Mouse (Mus musculus) heart, embryonic 14.5 days (tissue): ENCODE data around the gene Gid8. TPM values are rescaled to one million over a fixed set of nuclear protein-coding genes. Genes with fewer than 3 reads are reported as not detected.

Experiments used
- ATAC-seq: fragments of 200-750 bp; cut with Nextera tagmentation; 2 replicates; pipeline ENCODE4 v1.8.0; 2017; ENCODE audit warnings: low read depth, moderate TSS enrichment; ENCODE audit not compliant: insufficient number of reproducible peaks, insufficient read depth, low FRiP score
- H3K27ac ChIP-seq, 2 experiments: fragments of 200-500 bp in 1 of 2; fragments of 300-500 bp in 1 of 2; sonication (generic) in 1 of 2; replicated peaks in 1 of 2; 2 replicates each; pipeline ENCODE4 v1.5.1; 2012 to 2014; ENCODE audit warnings: low read depth in 2 of 2, low read length in 2 of 2, control low read depth in 1 of 2, mild to moderate bottlenecking in 1 of 2, mixed read lengths in 1 of 2; ENCODE audit not compliant: control insufficient read depth in 1 of 2, insufficient read depth in 1 of 2
- H3K27me3 ChIP-seq: fragments of 300-500 bp; sonication (generic); 2 replicates; pipeline ENCODE4 v1.6.1; 2014; ENCODE audit warnings: mild to moderate bottlenecking, low read length, control low read depth; ENCODE audit not compliant: control insufficient read depth, insufficient read depth
- H3K36me3 ChIP-seq: fragments of 300-500 bp; sonication (generic); 2 replicates; pipeline ENCODE4 v1.6.1; 2014; ENCODE audit warnings: mild to moderate bottlenecking, control low read depth, low read length, mixed read lengths; ENCODE audit not compliant: control insufficient read depth, insufficient read depth
- H3K4me1 ChIP-seq, 2 experiments: fragments of 200-500 bp in 1 of 2; fragments of 300-500 bp in 1 of 2; sonication (generic) in 1 of 2; 2 replicates each; pipeline ENCODE4 v1.6.1; 2012 to 2014; ENCODE audit warnings: low read length in 2 of 2, control low read depth in 1 of 2, mixed read lengths in 1 of 2; ENCODE audit not compliant: control insufficient read depth in 2 of 2, insufficient read depth in 2 of 2
- H3K4me2 ChIP-seq: fragments of 300-500 bp; sonication (generic); 2 replicates; pipeline ENCODE4 v1.6.1; 2014; ENCODE audit warnings: mild to moderate bottlenecking, low read length
- H3K4me3 ChIP-seq, 2 experiments: fragments of 200-500 bp in 1 of 2; fragments of 300-500 bp in 1 of 2; sonication (generic) in 1 of 2; 2 replicates each; pipeline ENCODE4 v1.5.1; 2012 to 2014; ENCODE audit warnings: low read length in 2 of 2, mild to moderate bottlenecking in 2 of 2, control low read depth in 1 of 2, low read depth in 1 of 2, moderate library complexity in 1 of 2; ENCODE audit not compliant: control insufficient read depth in 1 of 2, insufficient read depth in 1 of 2
- H3K9ac ChIP-seq: fragments of 300-500 bp; sonication (generic); 2 replicates; pipeline ENCODE4 v1.6.1; 2014; ENCODE audit warnings: mild to moderate bottlenecking, low read length
- H3K9me3 ChIP-seq: fragments of 300-500 bp; sonication (generic); 2 replicates; pipeline ENCODE4 v1.6.1; 2016; ENCODE audit warnings: low read length, control low read depth; ENCODE audit not compliant: control insufficient read depth
- whole genome bisulfite sequencing: fragments of 180-500 bp; shearing (Covaris S2); extraction: QIAGEN DNeasy Blood & Tissue Kit; methylation state at CpG from one replicate; pipeline ENCODE4 v1.1.7; 2014; 5-methylcytosine and 5-hydroxymethylcytosine counted together
- polyA plus RNA-seq: library from polyadenylated mRNA; unstranded; fragments of >200 nt; fragmentation: Nextera tagmentation; extraction: Ambion mirVana; gene quantifications from 2 replicates; pipeline ENCODE4 v1.2.1, GENCODE M21; 2014

Gene Gid8
- polyA plus RNA-seq, 1 experiment from 2014 or later, result 50.5 TPM

- Histone ChIP-seq H3K9ac (no peak overlapping the region), H3K36me3 (peaks cover 5% of the 10 kb centered on the region; the same call in 1 of the 2 replicates), H3K27ac (peak overlapping the region in 1 of 2 experiments; percentile 96; a peak in 1 of 4 replicates), H3K9me3 (no peaks in the 10 kb centered on the region), H3K27me3 (no peaks in the 10 kb centered on the region), H3K4me3 (no peak overlapping the region), H3K4me2 (peak overlapping the region; percentile 84; the same call in 1 of the 2 replicates), H3K4me1 (peaks cover 8 to 44% of the 10 kb centered on the region in 2 experiments)
- ATAC-seq, result no peak
- 68% methylated on average over 5 of the region's 5 CpGs for WGBS
Measured at GRCm38 (mm10) chr2:180703175-180703574, 6.7 kb upstream of the Gid8 start.

GRCm38 (mm10) chr2:180703645-180704359, 6.1 kb upstream of the Gid8 start:
- H3K4me2 ChIP-seq, result no peak overlapping the region
- H3K9me3 ChIP-seq, result no peaks in the 10 kb centered on the region
- 73% methylated on average over 3 of the region's 3 CpGs for WGBS
- H3K27ac ChIP-seq, result 0 out of 4 replicates have a peak overlapping the region, but pooled peaks of 1 of the 2 experiments have one; percentile 9
- no peak overlapping the region for H3K9ac ChIP-seq
- peaks cover 5% of the 10 kb centered on the region; the same call in 1 of the 2 replicates for H3K36me3 ChIP-seq
- no peaks in the 10 kb centered on the region for H3K27me3 ChIP-seq
- ATAC-seq, result no peak
- peaks cover 10 to 50% of the 10 kb centered on the region in 2 experiments for H3K4me1 ChIP-seq
- no peak overlapping the region for H3K4me3 ChIP-seq

GRCm38 (mm10) chr2:180704591-180704990, 5.3 kb upstream of the Gid8 start:
- Histone ChIP-seq H3K4me3 (no peak overlapping the region), H3K27me3 (no peaks in the 10 kb centered on the region), H3K4me1 (peaks cover 10 to 48% of the 10 kb centered on the region in 2 experiments), H3K9ac (peak overlapping the region; percentile 47), H3K9me3 (no peaks in the 10 kb centered on the region), H3K27ac (peak overlapping the region in 1 of 2 experiments; percentile 16; a peak in 1 of 4 replicates), H3K36me3 (peaks cover 5% of the 10 kb centered on the region; the same call in 1 of the 2 replicates), H3K4me2 (no peak overlapping the region)
- WGBS, result 73% methylated on average over 8 of the region's 8 CpGs
- ATAC-seq, result no peak

GRCm38 (mm10) chr2:180705066-180705465, 4.9 kb upstream of the Gid8 start:
- no peak for ATAC-seq
- Histone ChIP-seq H3K4me2 (no peak overlapping the region), H3K9ac (peak overlapping the region; percentile 47), H3K36me3 (peaks cover 5% of the 10 kb centered on the region; the same call in 1 of the 2 replicates), H3K27me3 (no peaks in the 10 kb centered on the region), H3K27ac (peak overlapping the region in 1 of 2 experiments; percentile 16; a peak in 1 of 4 replicates), H3K4me3 (no peak overlapping the region), H3K4me1 (peaks cover 10 to 43% of the 10 kb centered on the region in 2 experiments), H3K9me3 (no peaks in the 10 kb centered on the region)
- WGBS, result 72% methylated on average over 3 of the region's 3 CpGs

GRCm38 (mm10) chr2:180705975-180706374, 3.9 kb upstream of the Gid8 start:
- Histone ChIP-seq H3K27me3 (no peaks in the 10 kb centered on the region), H3K36me3 (peaks cover 5% of the 10 kb centered on the region; the same call in 1 of the 2 replicates), H3K4me1 (peaks cover 10 to 36% of the 10 kb centered on the region in 2 experiments), H3K4me2 (no peak overlapping the region), H3K9ac (no peak overlapping the region), H3K27ac (no peak overlapping the region), H3K9me3 (no peaks in the 10 kb centered on the region), H3K4me3 (no peak overlapping the region)
- WGBS, result 93% methylated on average over 5 of the region's 5 CpGs
- ATAC-seq, result no peak

GRCm38 (mm10) chr2:180709023-180709922, 644 bp upstream of the Gid8 start:
- H3K4me3 ChIP-seq, result peak overlapping the region; percentile 61 to 100
- peak overlapping the region; percentile 99 for H3K9ac ChIP-seq
- H3K4me1 ChIP-seq, result peaks cover 7 to 30% of the 10 kb centered on the region in 2 experiments
- ATAC-seq, result peak; percentile 9; the same call in 1 of the 2 replicates
- H3K27me3 ChIP-seq, result no peaks in the 10 kb centered on the region
- peak overlapping the region; percentile 71 to 78 for H3K27ac ChIP-seq
- no peaks in the 10 kb centered on the region for H3K9me3 ChIP-seq
- H3K4me2 ChIP-seq, result peak overlapping the region; percentile 72
- WGBS, result under 1% methylated on average over 39 of the region's 39 CpGs
- peaks cover 21% of the 10 kb centered on the region for H3K36me3 ChIP-seq
